Mouse (Mus musculus): Measurements from ENCODE around the gene Gm9837. TPM values are rescaled to one million over a fixed set of nuclear protein-coding genes. Genes with fewer than 3 reads are reported as not detected.
"Not testable (repeated sequence)": the region's sequence is repeated elsewhere in the genome, so short reads cannot be mapped to it uniquely, and the experiment has no call there.

Gene Gm9837
- polyA plus RNA-seq, 1 experiment: not detected

DNA sequence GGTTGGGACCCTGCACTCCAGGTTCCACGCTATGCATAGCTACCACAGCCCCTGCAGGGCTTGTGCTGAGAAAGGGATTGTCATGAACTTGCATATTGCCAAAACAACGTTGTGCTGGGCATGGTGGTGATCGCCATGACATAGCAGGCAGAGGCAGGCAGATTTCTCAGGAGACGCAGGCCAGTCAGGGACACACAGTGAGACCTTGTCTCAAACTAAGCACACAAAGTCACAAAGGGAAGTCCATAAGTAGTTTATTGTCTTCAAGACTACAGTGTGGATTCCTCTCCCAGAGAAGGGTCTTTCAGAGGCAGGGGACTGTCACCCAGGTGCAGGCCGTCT is 41.6 kb downstream of the Gm9837 start:
- TF ChIP-seq POLR2A (IDR thresholded peaks at IDR 0.05; ENCODE audit: control insufficient read depth, extremely low read depth, insufficient read depth, low read length, poor library complexity) (no peak), CTCF (IDR thresholded peaks at IDR 0.05; ENCODE audit: borderline replicate concordance, control insufficient read depth, extremely low read depth, insufficient read depth, low read length, poor library complexity) (no peak)
- no peak overlapping the region for H3K27ac ChIP-seq (ENCODE audit: control insufficient read depth, insufficient read depth, low read length)

DNA sequence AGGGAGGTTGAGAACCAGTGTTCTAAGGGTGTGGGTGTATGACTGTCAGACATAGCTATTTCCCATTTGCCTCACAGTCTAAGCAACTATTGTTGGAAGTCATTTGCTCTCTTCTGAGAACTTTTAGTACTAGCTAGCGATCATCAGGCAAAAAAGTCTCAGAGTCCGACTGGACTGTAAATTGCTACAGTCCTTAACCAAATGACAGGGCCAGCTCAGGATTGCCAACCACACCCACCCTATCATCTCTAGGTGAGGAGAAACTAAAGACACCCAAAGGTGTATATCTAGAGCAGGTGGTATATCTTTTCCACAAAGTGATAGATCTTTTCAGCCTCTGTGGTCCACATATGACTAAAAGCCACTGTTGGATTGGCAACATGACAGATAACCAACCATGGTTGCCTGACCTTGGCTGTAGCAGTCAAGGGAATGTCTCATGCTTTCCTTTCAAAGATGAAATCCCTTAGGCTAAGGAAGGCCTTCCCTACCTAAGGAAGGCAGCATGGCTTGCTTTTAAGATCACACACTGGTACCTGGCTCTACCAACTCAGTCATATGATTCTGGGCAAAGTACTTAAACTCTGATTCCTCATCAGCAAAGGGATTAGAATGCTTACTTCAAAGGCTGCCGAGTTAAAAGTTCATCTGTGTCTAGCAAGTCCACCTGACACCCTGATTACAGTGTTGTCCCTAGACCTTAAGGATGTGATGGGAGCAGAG is 42.1 kb downstream of the Gm9837 start:
- H3K27me3 ChIP-seq (ENCODE audit: control insufficient read depth, insufficient read depth, low read length): no peaks in the 10 kb centered on the region
- no peak overlapping the region for H3K27ac ChIP-seq (ENCODE audit: control insufficient read depth, insufficient read depth, low read length)
- 98% methylated on average over 3 of the region's 3 CpGs for WGBS
- TF ChIP-seq POLR2A (IDR thresholded peaks at IDR 0.05; ENCODE audit: control insufficient read depth, extremely low read depth, insufficient read depth, low read length, poor library complexity) (no peak), CTCF (IDR thresholded peaks at IDR 0.05; ENCODE audit: borderline replicate concordance, control insufficient read depth, extremely low read depth, insufficient read depth, low read length, poor library complexity) (no peak)
- H3K4me1 ChIP-seq (replicated peaks; ENCODE audit: control insufficient read depth, insufficient read depth, low read length): peaks cover 11% of the 10 kb centered on the region
- no peak for DNase-seq
- no peaks in the 10 kb centered on the region for H3K36me3 ChIP-seq (ENCODE audit: control insufficient read depth, insufficient read depth, low read length)
- H3K4me3 ChIP-seq (ENCODE audit: control insufficient read depth, insufficient read depth, low read length): no peak overlapping the region

More for the DNA sequence above, 41.6 kb downstream of the Gm9837 start:
- H3K4me3 ChIP-seq (ENCODE audit: control insufficient read depth, insufficient read depth, low read length): no peak overlapping the region
- DNase-seq: no peak
- H3K27me3 ChIP-seq (ENCODE audit: control insufficient read depth, insufficient read depth, low read length): no peaks in the 10 kb centered on the region
- peaks cover 11% of the 10 kb centered on the region for H3K4me1 ChIP-seq (replicated peaks; ENCODE audit: control insufficient read depth, insufficient read depth, low read length)
- H3K36me3 ChIP-seq (ENCODE audit: control insufficient read depth, insufficient read depth, low read length): no peaks in the 10 kb centered on the region
- WGBS: 95% methylated on average over 5 of the region's 5 CpGs

DNA sequence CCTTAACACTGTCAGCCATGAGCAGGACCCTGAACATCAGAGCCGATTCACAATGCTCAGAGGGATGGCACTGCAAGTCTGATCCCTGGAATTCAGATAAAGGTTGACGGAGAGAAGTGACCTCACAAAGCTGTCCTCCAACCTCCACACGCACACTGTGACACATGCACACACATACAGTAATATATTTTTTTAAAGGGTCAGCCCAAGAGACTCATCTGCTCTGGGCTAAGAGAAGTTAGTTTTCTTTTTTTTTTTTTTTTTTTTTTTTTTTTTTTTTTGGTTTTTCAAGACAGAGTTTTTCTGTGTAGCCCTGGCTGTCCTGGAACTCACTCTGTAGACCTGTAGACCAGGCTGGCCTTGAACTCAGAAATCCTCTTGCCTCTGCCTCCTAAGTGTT is 43.4 kb downstream of the Gm9837 start:
- peaks cover 11% of the 10 kb centered on the region for H3K4me1 ChIP-seq (replicated peaks; ENCODE audit: control insufficient read depth, insufficient read depth, low read length)
- not testable (repeated sequence) for DNase-seq; H3K4me3 ChIP-seq (ENCODE audit: control insufficient read depth, insufficient read depth, low read length); H3K27me3 ChIP-seq (ENCODE audit: control insufficient read depth, insufficient read depth, low read length); H3K36me3 ChIP-seq (ENCODE audit: control insufficient read depth, insufficient read depth, low read length); H3K27ac ChIP-seq (ENCODE audit: control insufficient read depth, insufficient read depth, low read length)
- WGBS: 97% methylated on average over 3 of the region's 3 CpGs

DNA sequence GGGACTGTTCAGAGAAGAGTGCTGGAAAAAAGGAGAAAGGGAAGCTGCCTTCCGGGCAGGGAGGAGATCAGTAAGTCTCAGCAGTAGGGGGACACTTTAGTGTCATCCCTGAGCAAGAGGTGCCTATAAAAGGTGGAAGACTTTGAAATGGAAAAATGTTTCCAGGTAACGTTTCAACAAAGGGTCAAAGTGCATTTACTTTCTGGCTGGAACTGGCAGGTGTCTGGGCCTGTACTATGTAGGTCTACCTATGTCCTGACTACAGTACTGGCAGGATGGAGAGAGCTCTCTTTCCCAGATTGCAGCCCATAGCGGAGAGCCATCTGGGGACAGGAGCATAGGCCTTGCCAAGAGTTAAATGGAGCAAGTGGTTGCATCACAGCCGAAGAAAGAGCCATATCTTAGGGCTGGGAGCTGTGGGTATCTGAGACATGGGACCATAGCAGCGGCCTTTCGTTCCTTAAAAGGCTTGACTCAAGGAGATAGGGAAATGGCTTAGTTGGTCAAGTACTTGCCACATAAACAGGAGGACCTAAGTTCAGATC is 44.5 kb downstream of the Gm9837 start:
- Histone ChIP-seq H3K27me3 (ENCODE audit: control insufficient read depth, insufficient read depth, low read length) (no peaks in the 10 kb centered on the region), H3K4me3 (ENCODE audit: control insufficient read depth, insufficient read depth, low read length) (no peak overlapping the region), H3K36me3 (ENCODE audit: control insufficient read depth, insufficient read depth, low read length) (no peaks in the 10 kb centered on the region), H3K4me1 (replicated peaks; ENCODE audit: control insufficient read depth, insufficient read depth, low read length) (peaks cover 7% of the 10 kb centered on the region), H3K27ac (ENCODE audit: control insufficient read depth, insufficient read depth, low read length) (no peak overlapping the region)
- TF ChIP-seq CTCF (IDR thresholded peaks at IDR 0.05; ENCODE audit: borderline replicate concordance, control insufficient read depth, extremely low read depth, insufficient read depth, low read length, poor library complexity) (no peak), POLR2A (IDR thresholded peaks at IDR 0.05; ENCODE audit: control insufficient read depth, extremely low read depth, insufficient read depth, low read length, poor library complexity) (no peak)
- DNase-seq: no peak
- WGBS: 96% methylated on average over 6 of the region's 6 CpGs

DNA sequence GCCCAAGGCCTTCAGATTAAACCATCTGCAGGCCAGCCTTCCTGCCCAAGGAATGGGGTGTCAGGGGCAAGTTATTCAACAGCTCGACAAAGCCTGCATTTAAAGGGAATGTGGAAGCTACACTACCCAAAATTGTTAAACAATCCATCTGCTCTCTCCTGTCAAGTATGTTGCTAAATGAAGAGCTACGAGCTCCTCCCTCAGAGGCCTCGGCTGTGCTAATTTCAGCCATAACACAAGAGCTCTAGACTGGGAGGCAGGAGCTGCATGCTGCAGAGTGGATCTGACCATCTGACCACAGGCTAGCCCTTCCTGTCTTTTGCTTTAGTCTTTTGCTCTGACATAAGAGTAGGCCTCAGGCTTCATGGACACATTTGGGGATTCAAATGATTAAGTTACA is 45.0 kb downstream of the Gm9837 start:
- Histone ChIP-seq H3K36me3 (ENCODE audit: control insufficient read depth, insufficient read depth, low read length) (no peaks in the 10 kb centered on the region), H3K27me3 (ENCODE audit: control insufficient read depth, insufficient read depth, low read length) (no peaks in the 10 kb centered on the region), H3K4me3 (ENCODE audit: control insufficient read depth, insufficient read depth, low read length) (no peak overlapping the region), H3K4me1 (replicated peaks; ENCODE audit: control insufficient read depth, insufficient read depth, low read length) (peaks cover 7% of the 10 kb centered on the region), H3K27ac (ENCODE audit: control insufficient read depth, insufficient read depth, low read length) (no peak overlapping the region)
- DNase-seq: no peak
- WGBS: 92% methylated on average over 3 of the region's 3 CpGs
- TF ChIP-seq POLR2A (IDR thresholded peaks at IDR 0.05; ENCODE audit: control insufficient read depth, extremely low read depth, insufficient read depth, low read length, poor library complexity): no peak
- TF ChIP-seq CTCF (IDR thresholded peaks at IDR 0.05; ENCODE audit: borderline replicate concordance, control insufficient read depth, extremely low read depth, insufficient read depth, low read length, poor library complexity): no peak

DNA sequence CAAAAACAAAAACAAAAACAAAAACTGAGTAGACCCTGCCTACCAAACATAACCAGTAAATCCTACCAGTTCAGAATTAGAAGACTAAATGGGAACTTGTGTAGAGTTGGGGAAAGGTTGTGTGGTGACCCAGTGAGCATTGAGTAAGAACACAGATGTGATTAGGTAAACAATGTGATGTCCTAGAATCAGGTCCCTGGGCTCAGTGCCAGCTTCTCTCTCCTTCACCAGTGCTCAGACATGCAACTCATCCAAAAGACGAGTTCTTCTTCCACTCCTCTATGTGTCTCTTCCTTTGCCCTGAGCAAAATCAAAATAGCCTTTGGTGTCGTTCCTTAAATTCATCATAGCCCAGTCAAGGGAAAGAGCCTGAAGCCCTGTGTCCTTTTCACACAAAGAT is 45.5 kb downstream of the Gm9837 start:
- H3K27me3 ChIP-seq (ENCODE audit: control insufficient read depth, insufficient read depth, low read length): no peaks in the 10 kb centered on the region
- no peaks in the 10 kb centered on the region for H3K36me3 ChIP-seq (ENCODE audit: control insufficient read depth, insufficient read depth, low read length)
- TF ChIP-seq POLR2A (IDR thresholded peaks at IDR 0.05; ENCODE audit: control insufficient read depth, extremely low read depth, insufficient read depth, low read length, poor library complexity): no peak
- TF ChIP-seq CTCF (IDR thresholded peaks at IDR 0.05; ENCODE audit: borderline replicate concordance, control insufficient read depth, extremely low read depth, insufficient read depth, low read length, poor library complexity): no peak
- H3K4me1 ChIP-seq (replicated peaks; ENCODE audit: control insufficient read depth, insufficient read depth, low read length): peaks cover 3% of the 10 kb centered on the region
- no peak for DNase-seq
- no peak overlapping the region for H3K4me3 ChIP-seq (ENCODE audit: control insufficient read depth, insufficient read depth, low read length)
- WGBS: 87% methylated on average over 2 of the region's 2 CpGs
- no peak overlapping the region for H3K27ac ChIP-seq (ENCODE audit: control insufficient read depth, insufficient read depth, low read length)

DNA sequence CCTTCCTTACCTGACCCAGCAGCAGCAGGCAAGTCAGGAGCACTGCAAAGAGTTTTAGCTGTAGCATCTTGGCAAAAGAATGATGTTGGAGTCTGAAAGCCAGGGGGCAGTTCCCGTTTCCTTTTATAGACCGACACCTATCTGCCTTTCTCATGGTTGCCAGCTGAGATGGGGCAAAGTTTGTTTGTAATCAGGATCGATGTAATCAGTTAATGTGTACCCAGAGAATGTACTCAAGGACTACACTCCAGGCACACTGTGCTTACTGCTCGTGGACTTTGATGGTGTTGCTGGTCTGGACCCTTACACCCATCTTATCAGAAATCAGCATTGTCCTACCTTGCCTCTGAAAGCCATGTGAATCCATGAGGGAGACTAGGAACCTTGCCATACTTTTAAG is 47.2 kb downstream of the Gm9837 start, which contains the start of gene Leap2:
Leap2 (minus strand) TSS at position 135 of the 400 bp plus-strand sequence.
- H3K27me3 ChIP-seq (ENCODE audit: control insufficient read depth, insufficient read depth, low read length): no peaks in the 10 kb centered on the region
- 96% methylated on average over 4 of the region's 4 CpGs for WGBS
- no peaks in the 10 kb centered on the region for H3K4me1 ChIP-seq (replicated peaks; ENCODE audit: control insufficient read depth, insufficient read depth, low read length)
- no peak for TF ChIP-seq CTCF (IDR thresholded peaks at IDR 0.05; ENCODE audit: borderline replicate concordance, control insufficient read depth, extremely low read depth, insufficient read depth, low read length, poor library complexity)
- no peak for TF ChIP-seq POLR2A (IDR thresholded peaks at IDR 0.05; ENCODE audit: control insufficient read depth, extremely low read depth, insufficient read depth, low read length, poor library complexity)
- H3K36me3 ChIP-seq (ENCODE audit: control insufficient read depth, insufficient read depth, low read length): no peaks in the 10 kb centered on the region; the same call in 1 of the 2 replicates
- DNase-seq: no peak
- no peak within 1 kb of the TSS for H3K4me3 ChIP-seq (ENCODE audit: control insufficient read depth, insufficient read depth, low read length)
- no peak within 1 kb of the TSS for H3K27ac ChIP-seq (ENCODE audit: control insufficient read depth, insufficient read depth, low read length)

Other genes with a start within 250 kb of the Gm9837 start
- gene Hspa4, start 170.0 kb downstream of the Gm9837 start, polyA plus RNA-seq (2012; rRNA removed): 29.3 and 41.9 TPM in 2 replicates
- 8.4 and 8.7 TPM in 2 replicates for gene Zcchc10, start 145.8 kb downstream of the Gm9837 start, polyA plus RNA-seq (2012; rRNA removed)
- 16.4 and 18.9 TPM in 2 replicates for gene Aff4, start 119.6 kb downstream of the Gm9837 start, polyA plus RNA-seq (2012; rRNA removed)
- gene Leap2, start 47.3 kb downstream of the Gm9837 start, polyA plus RNA-seq (2012; rRNA removed): not detected in 2 replicates
- gene Uqcrq, start 39.6 kb downstream of the Gm9837 start, polyA plus RNA-seq (2012; rRNA removed): 407 and 566 TPM in 2 replicates
- gene Gdf9, start 39.5 kb downstream of the Gm9837 start, polyA plus RNA-seq (2012; rRNA removed): 0.91 and 1.5 TPM in 2 replicates
- 0.08 TPM in 1 of 2 replicates, not detected in the other for gene Gm10447, start 13.4 kb downstream of the Gm9837 start, polyA plus RNA-seq (2012; rRNA removed)
- 0.70 and 0.75 TPM in 2 replicates for gene Shroom1, start 13.3 kb downstream of the Gm9837 start, polyA plus RNA-seq (2012; rRNA removed)
- gene Gm9945, start 9.7 kb upstream of the Gm9837 start, polyA plus RNA-seq (2012; rRNA removed): not detected in 2 replicates
- gene Sowaha, start 9.8 kb upstream of the Gm9837 start, polyA plus RNA-seq (2012; rRNA removed): 0.18 and 0.23 TPM in 2 replicates
- 11.5 TPM in 2 replicates for gene Sept8, start 48.8 kb upstream of the Gm9837 start, polyA plus RNA-seq (2012; rRNA removed)
- gene Kif3a, start 96.9 kb upstream of the Gm9837 start, polyA plus RNA-seq (2012; rRNA removed): 3.8 and 4.2 TPM in 2 replicates
- 0.55 TPM in 1 of 2 replicates, not detected in the other for gene Il4, start 148.2 kb upstream of the Gm9837 start, polyA plus RNA-seq (2012; rRNA removed)
- 8.5 and 10.4 TPM in 2 replicates for gene Il13, start 164.2 kb upstream of the Gm9837 start, polyA plus RNA-seq (2012; rRNA removed)
- gene Rad50, start 236.8 kb upstream of the Gm9837 start, polyA plus RNA-seq (2012; rRNA removed): 8.3 and 8.4 TPM in 2 replicates